22 mouse cellular contexts compared by ENCODE assay signal in genomic region chr10:25526156-25526555, GRCm38 (mm10). TPM values are rescaled to one million over a fixed set of nuclear protein-coding genes. Genes with fewer than 3 reads are reported as not detected.
DNase-seq lines count a peak whose midpoint lies in the region; ATAC-seq lines count a peak whose summit lies in the region.
"Had no signal": no experiment of that assay in that cellular context is flagged by ENCODE, and none has a peak within 500 bp of the region (broad histone marks: within the 10 kb centered on the region; RNA-seq: fewer than 3 reads in every experiment).

No protein-coding gene starts in this region.

- H3K27me3 ChIP-seq in heart, embryonic 10.5 days (ENCODE audit: insufficient read depth, poor library complexity, severe bottlenecking): no peaks in the 10 kb centered on the region
- no peaks in the 10 kb centered on the region for H3K27me3 ChIP-seq in heart, embryonic 11.5 days (ENCODE audit: control insufficient read depth, insufficient read depth, low read length)
- H3K27me3 ChIP-seq in midbrain, embryonic 11.5 days (ENCODE audit: control insufficient read depth, insufficient read depth, low read length): no peaks in the 10 kb centered on the region
- no peaks in the 10 kb centered on the region for H3K27me3 ChIP-seq in midbrain, embryonic 13.5 days
- no peaks in the 10 kb centered on the region for H3K27me3 ChIP-seq in embryonic facial prominence, embryonic 15.5 days
- H3K27me3 ChIP-seq in limb, embryonic 15.5 days: no peaks in the 10 kb centered on the region
- H3K27me3 ChIP-seq in hindbrain, embryonic 13.5 days: no peaks in the 10 kb centered on the region
- H3K27me3 ChIP-seq: forebrain, embryonic 15.5 days; heart, embryonic 13.5 days had no signal

- WGBS in heart, embryonic 10.5 days: 78% methylated on average over 4 of the region's 4 CpGs
- WGBS in heart, embryonic 11.5 days (ENCODE audit: insufficient replicate concordance): 67% methylated on average over 4 of the region's 4 CpGs
- 82% methylated on average over 4 of the region's 4 CpGs for WGBS in midbrain, embryonic 11.5 days
- 84% methylated on average over 4 of the region's 4 CpGs for WGBS in midbrain, embryonic 13.5 days
- WGBS in embryonic facial prominence, embryonic 15.5 days: 55% methylated on average over 4 of the region's 4 CpGs
- WGBS in limb, embryonic 15.5 days: 67% methylated on average over 4 of the region's 4 CpGs
- WGBS in hindbrain, embryonic 13.5 days: 76% methylated on average over 4 of the region's 4 CpGs

- H3K27ac ChIP-seq in heart, embryonic 10.5 days: no peak overlapping the region
- no peak overlapping the region for H3K27ac ChIP-seq in heart, embryonic 11.5 days (ENCODE audit: low read depth, low read length)
- no peak overlapping the region for H3K27ac ChIP-seq in midbrain, embryonic 11.5 days (ENCODE audit: low read depth, low read length)
- no peak overlapping the region for H3K27ac ChIP-seq in midbrain, embryonic 13.5 days
- 0 out of 2 replicates have a peak overlapping the region, but pooled peaks have one; percentile 18 for H3K27ac ChIP-seq in embryonic facial prominence, embryonic 15.5 days (replicated peaks)
- peak overlapping the region; percentile 57 for H3K27ac ChIP-seq in limb, embryonic 15.5 days
- no peak overlapping the region for H3K27ac ChIP-seq in hindbrain, embryonic 13.5 days
- H3K27ac ChIP-seq: forebrain, embryonic 15.5 days; heart, embryonic 13.5 days had no signal

- H3K36me3 ChIP-seq in heart, embryonic 10.5 days: peaks cover 21% of the 10 kb centered on the region
- H3K36me3 ChIP-seq in heart, embryonic 11.5 days (ENCODE audit: control insufficient read depth, insufficient read depth, low read length): peaks cover 3% of the 10 kb centered on the region; the same call in 1 of the 2 replicates
- no peaks in the 10 kb centered on the region for H3K36me3 ChIP-seq in midbrain, embryonic 11.5 days (ENCODE audit: control insufficient read depth, insufficient read depth, low read length)
- no peaks in the 10 kb centered on the region for H3K36me3 ChIP-seq in midbrain, embryonic 13.5 days
- peaks cover 15% of the 10 kb centered on the region for H3K36me3 ChIP-seq in embryonic facial prominence, embryonic 15.5 days
- peaks cover 17% of the 10 kb centered on the region for H3K36me3 ChIP-seq in limb, embryonic 15.5 days
- H3K36me3 ChIP-seq in hindbrain, embryonic 13.5 days: no peaks in the 10 kb centered on the region
- H3K36me3 ChIP-seq: forebrain, embryonic 15.5 days had no signal

- H3K9ac ChIP-seq in heart, embryonic 11.5 days (ENCODE audit: low read depth, low read length): no peak overlapping the region
- no peak overlapping the region for H3K9ac ChIP-seq in midbrain, embryonic 11.5 days (ENCODE audit: low read length)
- no peak overlapping the region for H3K9ac ChIP-seq in midbrain, embryonic 13.5 days (replicated peaks)
- H3K9ac ChIP-seq in embryonic facial prominence, embryonic 15.5 days: no peak overlapping the region
- no peak overlapping the region for H3K9ac ChIP-seq in limb, embryonic 15.5 days
- H3K9ac ChIP-seq in hindbrain, embryonic 13.5 days: no peak overlapping the region
- H3K9ac ChIP-seq: forebrain, embryonic 15.5 days; heart, embryonic 13.5 days had no signal

- H3K4me2 ChIP-seq in heart, embryonic 11.5 days: no peak overlapping the region
- no peak overlapping the region for H3K4me2 ChIP-seq in midbrain, embryonic 11.5 days
- H3K4me2 ChIP-seq in midbrain, embryonic 13.5 days (replicated peaks): no peak overlapping the region
- H3K4me2 ChIP-seq in embryonic facial prominence, embryonic 15.5 days (replicated peaks): no peak overlapping the region
- H3K4me2 ChIP-seq in limb, embryonic 15.5 days: no peak overlapping the region
- H3K4me2 ChIP-seq in hindbrain, embryonic 13.5 days: no peak overlapping the region
- H3K4me2 ChIP-seq: forebrain, embryonic 15.5 days; heart, embryonic 13.5 days had no signal

- DNase-seq in heart, embryonic 10.5 days (ENCODE audit: low spot score): peak; percentile 6
- DNase-seq in midbrain, embryonic 11.5 days (ENCODE audit: low spot score, missing footprints): peak; percentile 51
- no peak for DNase-seq in T-cell, adult 2 months (ENCODE audit: low spot score)
- DNase-seq: adrenal gland, postnatal 10 days; cerebellum, adult 11-12 months; cerebellum, adult 9-10 months; cerebellum, postnatal 25 days; gastrocnemius, postnatal 36 days; heart, adult 18-20 months; heart, postnatal 36 days had no signal

- no peak overlapping the region for H3K4me3 ChIP-seq in heart, embryonic 10.5 days
- no peak overlapping the region for H3K4me3 ChIP-seq in heart, embryonic 11.5 days (ENCODE audit: low read depth, low read length)
- no peak overlapping the region for H3K4me3 ChIP-seq in midbrain, embryonic 11.5 days (ENCODE audit: low read depth, low read length)
- no peak overlapping the region for H3K4me3 ChIP-seq in midbrain, embryonic 13.5 days (replicated peaks)
- no peak overlapping the region for H3K4me3 ChIP-seq in embryonic facial prominence, embryonic 15.5 days (replicated peaks)
- H3K4me3 ChIP-seq in limb, embryonic 15.5 days: no peak overlapping the region
- no peak overlapping the region for H3K4me3 ChIP-seq in hindbrain, embryonic 13.5 days
- H3K4me3 ChIP-seq: forebrain, embryonic 15.5 days; heart, embryonic 13.5 days had no signal

- ATAC-seq in heart, embryonic 11.5 days (replicated peaks; ENCODE audit: insufficient number of reproducible peaks, low FRiP score, low TSS enrichment): no peak
- ATAC-seq in midbrain, embryonic 11.5 days (ENCODE audit: low FRiP score): no peak
- no peak for ATAC-seq in midbrain, embryonic 13.5 days
- no peak for ATAC-seq in embryonic facial prominence, embryonic 15.5 days (ENCODE audit: insufficient number of reproducible peaks, low FRiP score, low TSS enrichment, low read depth)
- no peak for ATAC-seq in limb, embryonic 15.5 days (ENCODE audit: insufficient number of reproducible peaks, low FRiP score, low TSS enrichment, low read depth)
- no peak for ATAC-seq in hindbrain, embryonic 13.5 days (ENCODE audit: low FRiP score)
- ATAC-seq: forebrain, embryonic 15.5 days; hindbrain, embryonic 16.5 days; inflammation-experienced regulatory T-cells, adult 6 months had no signal

- no peaks in the 10 kb centered on the region for H3K9me3 ChIP-seq in heart, embryonic 10.5 days
- no peaks in the 10 kb centered on the region for H3K9me3 ChIP-seq in heart, embryonic 11.5 days (replicated peaks; ENCODE audit: control insufficient read depth, low read length)
- H3K9me3 ChIP-seq in midbrain, embryonic 11.5 days (ENCODE audit: control insufficient read depth, low read length): no peaks in the 10 kb centered on the region
- H3K9me3 ChIP-seq in midbrain, embryonic 13.5 days: no peaks in the 10 kb centered on the region
- no peaks in the 10 kb centered on the region for H3K9me3 ChIP-seq in embryonic facial prominence, embryonic 15.5 days (replicated peaks)
- H3K9me3 ChIP-seq in limb, embryonic 15.5 days: no peaks in the 10 kb centered on the region
- H3K9me3 ChIP-seq in hindbrain, embryonic 13.5 days: no peaks in the 10 kb centered on the region
- H3K9me3 ChIP-seq: forebrain, embryonic 15.5 days; heart, embryonic 13.5 days had no signal

- H3K4me1 ChIP-seq in heart, embryonic 10.5 days: no peaks in the 10 kb centered on the region
- H3K4me1 ChIP-seq in heart, embryonic 11.5 days (ENCODE audit: control insufficient read depth, insufficient read depth, low read length): no peaks in the 10 kb centered on the region
- H3K4me1 ChIP-seq in midbrain, embryonic 11.5 days (ENCODE audit: control insufficient read depth, insufficient read depth, low read length): no peaks in the 10 kb centered on the region
- H3K4me1 ChIP-seq in midbrain, embryonic 13.5 days (replicated peaks): no peaks in the 10 kb centered on the region
- H3K4me1 ChIP-seq in embryonic facial prominence, embryonic 15.5 days: no peaks in the 10 kb centered on the region
- peaks cover 5% of the 10 kb centered on the region for H3K4me1 ChIP-seq in limb, embryonic 15.5 days
- no peaks in the 10 kb centered on the region for H3K4me1 ChIP-seq in hindbrain, embryonic 13.5 days (replicated peaks)
- H3K4me1 ChIP-seq: forebrain, embryonic 15.5 days; heart, embryonic 13.5 days had no signal

RNA-seq across cellular contexts. Expression of gene Smlr1, which starts 9.9 kb away (rescaled TPM):
- polyA plus RNA-seq in heart, embryonic 10.5 days (2016; fragmentation: Nextera tagmentation; extraction: Ambion mirVana): not detected in 2 replicates
- not detected in 2 replicates for polyA plus RNA-seq in heart, embryonic 11.5 days (2014; fragmentation: Nextera tagmentation; extraction: Ambion mirVana)
- polyA plus RNA-seq in midbrain, embryonic 11.5 days (2014; fragmentation: Nextera tagmentation; extraction: Ambion mirVana): not detected in 2 replicates
- not detected in 2 replicates for polyA plus RNA-seq in midbrain, embryonic 13.5 days (2015; fragmentation: Nextera tagmentation; extraction: Ambion mirVana)
- polyA plus RNA-seq in embryonic facial prominence, embryonic 15.5 days (2015; fragmentation: Nextera tagmentation; extraction: Ambion mirVana): 0.20 TPM in 1 of 2 replicates, not detected in the other
- polyA plus RNA-seq in limb, embryonic 15.5 days (2015; fragmentation: Nextera tagmentation; extraction: Ambion mirVana): not detected in 2 replicates
- polyA plus RNA-seq in hindbrain, embryonic 13.5 days (2015; fragmentation: Nextera tagmentation; extraction: Ambion mirVana): 0.12 TPM in 1 of 2 replicates, not detected in the other
- polyA plus RNA-seq: forebrain, embryonic 11.5 days; forebrain, embryonic 15.5 days; heart, embryonic 13.5 days; heart, postnatal 0 days; hindbrain, embryonic 11.5 days; hindbrain, embryonic 16.5 days; inflammation-experienced regulatory T-cells, adult 6 months had no signal

Comparison
In these comparisons a context has a peak if more than half of its experiments do, and no peak if none do; other contexts are left out.
1. H3K27ac ChIP-seq: peak in embryonic facial prominence, embryonic 15.5 days (single experiment) and limb, embryonic 15.5 days (single experiment); none in heart, embryonic 10.5 days (single experiment), heart, embryonic 11.5 days (single experiment), midbrain, embryonic 11.5 days (single experiment), midbrain, embryonic 13.5 days (single experiment) and hindbrain, embryonic 13.5 days (single experiment).